Mouse (Mus musculus) hindbrain, embryonic 10.5 days (tissue): ENCODE measurements around the gene Zfp3. TPM values are rescaled to one million over a fixed set of nuclear protein-coding genes. Genes with fewer than 3 reads are reported as not detected.
"Not testable (repeated sequence)": the region's sequence is repeated elsewhere in the genome, so short reads cannot be mapped to it uniquely, and the experiment has no call there.

Experiments
- DNase-seq: peaks from one replicate; pipeline ENCODE4 v3.0.0-alpha.2; 2017; ENCODE audit warnings: low spot score
- H3K27ac ChIP-seq: fragments of 300-500 bp; sonication (generic); 2 replicates; pipeline ENCODE4 v1.5.1; 2016; ENCODE audit warnings: mild to moderate bottlenecking, moderate library complexity
- H3K27me3 ChIP-seq: fragments of 300-500 bp; sonication (generic); 2 replicates; pipeline ENCODE4 v1.6.1; 2016; ENCODE audit warnings: mild to moderate bottlenecking; ENCODE audit not compliant: poor library complexity, insufficient read depth, severe bottlenecking
- H3K36me3 ChIP-seq: fragments of 300-500 bp; sonication (generic); 2 replicates; pipeline ENCODE4 v1.6.1; 2016; ENCODE audit warnings: mild to moderate bottlenecking, moderate library complexity
- H3K4me1 ChIP-seq: fragments of 300-500 bp; sonication (generic); replicated peaks from 2 replicates; pipeline ENCODE4 v1.6.1; 2016; ENCODE audit warnings: mild to moderate bottlenecking
- H3K4me3 ChIP-seq: fragments of 300-500 bp; sonication (generic); 2 replicates; pipeline ENCODE4 v1.5.1; 2016; ENCODE audit warnings: mild to moderate bottlenecking, moderate library complexity
- H3K9me3 ChIP-seq: fragments of 300-500 bp; sonication (generic); 2 replicates; pipeline ENCODE4 v1.6.1; 2016; ENCODE audit warnings: mild to moderate bottlenecking, moderate library complexity
- WGBS: fragments of 180-500 bp; shearing (Covaris S2); methylation state at CpG from one replicate; pipeline ENCODE4 v1.1.7; 2016; 5-methylcytosine and 5-hydroxymethylcytosine counted together
- polyA plus RNA-seq: library from polyadenylated mRNA; unstranded; fragments of >200 nt; fragmentation: Nextera tagmentation; extraction: Ambion mirVana; gene quantifications from 2 replicates; pipeline ENCODE4 v1.2.1, GENCODE M21; 2016

The Zfp3 gene
- polyA plus RNA-seq, 1 experiment from 2014 or later, result 8.1 TPM

- no peaks in the 10 kb centered on the region for H3K9me3 ChIP-seq
- peaks cover 5% of the 10 kb centered on the region; the same call in 1 of the 2 replicates for H3K4me1 ChIP-seq
- no peaks in the 10 kb centered on the region for H3K27me3 ChIP-seq
- no peak for DNase-seq
- H3K36me3 ChIP-seq, result no peaks in the 10 kb centered on the region
- no peak overlapping the region for H3K4me3 ChIP-seq
- H3K27ac ChIP-seq, result no peak overlapping the region
- WGBS, result 90% methylated on average over 7 of the region's 7 CpGs
Observed at GRCm38 (mm10) chr11:70742117-70742516, 21.9 kb upstream of the Zfp3 start.

- Histone ChIP-seq H3K36me3 (no peaks in the 10 kb centered on the region), H3K9me3 (no peaks in the 10 kb centered on the region), H3K27me3 (no peaks in the 10 kb centered on the region), H3K27ac (no peak overlapping the region), H3K4me3 (no peak overlapping the region), H3K4me1 (peaks cover 5% of the 10 kb centered on the region; the same call in 1 of the 2 replicates)
- WGBS, result 76% methylated on average over 12 of the region's 12 CpGs
- no peak for DNase-seq
Observed at GRCm38 (mm10) chr11:70742581-70743459, 21.2 kb upstream of the Zfp3 start.

GRCm38 (mm10) chr11:70745636-70746035 is 18.4 kb upstream of the Zfp3 start:
- Histone ChIP-seq H3K27ac (no peak overlapping the region), H3K4me3 (no peak overlapping the region), H3K9me3 (0 out of 2 replicates have a peak, but pooled peaks cover 7% of the 10 kb centered on the region), H3K36me3 (no peaks in the 10 kb centered on the region), H3K4me1 (peaks cover 5% of the 10 kb centered on the region; the same call in 1 of the 2 replicates), H3K27me3 (no peaks in the 10 kb centered on the region)
- WGBS, result 83% methylated on average over 7 of the region's 7 CpGs
- DNase-seq, result no peak

- no peak overlapping the region for H3K4me3 ChIP-seq
- 91% methylated on average over 4 of the region's 4 CpGs for WGBS
- no peaks in the 10 kb centered on the region for H3K36me3 ChIP-seq
- H3K4me1 ChIP-seq, result peaks cover 3% of the 10 kb centered on the region; the same call in 1 of the 2 replicates
- 0 out of 2 replicates have a peak, but pooled peaks cover 7% of the 10 kb centered on the region for H3K9me3 ChIP-seq
- no peak overlapping the region for H3K27ac ChIP-seq
- DNase-seq, result no peak
- H3K27me3 ChIP-seq, result no peaks in the 10 kb centered on the region
Observed at GRCm38 (mm10) chr11:70747876-70748545, 16.0 kb upstream of the Zfp3 start.

GRCm38 (mm10) chr11:70752337-70753017 is 11.5 kb upstream of the Zfp3 start:
- Histone ChIP-seq H3K27me3 (no peaks in the 10 kb centered on the region), H3K4me1 (0 out of 2 replicates have a peak, but pooled peaks cover 2% of the 10 kb centered on the region), H3K27ac (no peak overlapping the region), H3K36me3 (no peaks in the 10 kb centered on the region), H3K9me3 (0 out of 2 replicates have a peak, but pooled peaks cover 7% of the 10 kb centered on the region), H3K4me3 (no peak overlapping the region)
- no peak for DNase-seq
- WGBS, result 82% methylated on average over 4 of the region's 4 CpGs

GRCm38 (mm10) chr11:70753146-70753545 is 10.9 kb upstream of the Zfp3 start:
- Histone ChIP-seq H3K27me3 (no peaks in the 10 kb centered on the region), H3K4me3 (no peak overlapping the region), H3K27ac (no peak overlapping the region), H3K9me3 (0 out of 2 replicates have a peak, but pooled peaks cover 7% of the 10 kb centered on the region), H3K36me3 (no peaks in the 10 kb centered on the region), H3K4me1 (0 out of 2 replicates have a peak, but pooled peaks cover 2% of the 10 kb centered on the region)
- DNase-seq, result no peak
- 92% methylated on average over 10 of the region's 10 CpGs for WGBS

GRCm38 (mm10) chr11:70754476-70754875 is 9.5 kb upstream of the Zfp3 start:
- 76% methylated on average over 4 of the region's 4 CpGs for WGBS
- no peaks in the 10 kb centered on the region for H3K9me3 ChIP-seq
- DNase-seq, result no peak

GRCm38 (mm10) chr11:70754958-70755357 is 9.1 kb upstream of the Zfp3 start:
- H3K9me3 ChIP-seq, result no peaks in the 10 kb centered on the region
- H3K27ac ChIP-seq, result no peak overlapping the region
- no peak overlapping the region for H3K4me3 ChIP-seq
- H3K27me3 ChIP-seq, result no peaks in the 10 kb centered on the region
- H3K4me1 ChIP-seq, result 0 out of 2 replicates have a peak, but pooled peaks cover 2% of the 10 kb centered on the region
- no peaks in the 10 kb centered on the region for H3K36me3 ChIP-seq
- no peak for DNase-seq
- 64% methylated on average over 7 of the region's 7 CpGs for WGBS

More at GRCm38 (mm10) chr11:70754476-70754875, 9.5 kb upstream of the Zfp3 start:
- H3K36me3 ChIP-seq, result no peaks in the 10 kb centered on the region
- H3K4me1 ChIP-seq, result 0 out of 2 replicates have a peak, but pooled peaks cover 2% of the 10 kb centered on the region
- H3K4me3 ChIP-seq, result no peak overlapping the region
- H3K27me3 ChIP-seq, result no peaks in the 10 kb centered on the region
- no peak overlapping the region for H3K27ac ChIP-seq

- Histone ChIP-seq H3K4me3 (no peak overlapping the region), H3K27me3 (no peaks in the 10 kb centered on the region), H3K36me3 (no peaks in the 10 kb centered on the region), H3K9me3 (no peaks in the 10 kb centered on the region), H3K4me1 (0 out of 2 replicates have a peak, but pooled peaks cover 2% of the 10 kb centered on the region), H3K27ac (no peak overlapping the region)
- 15% methylated on average over 7 of the region's 7 CpGs for WGBS
- peak; percentile 85 for DNase-seq
Observed at GRCm38 (mm10) chr11:70755645-70756044, 8.4 kb upstream of the Zfp3 start.

GRCm38 (mm10) chr11:70760446-70760845 is 3.6 kb upstream of the Zfp3 start:
- H3K27me3 ChIP-seq, H3K36me3 ChIP-seq, DNase-seq, H3K27ac ChIP-seq, H3K4me3 ChIP-seq, H3K9me3 ChIP-seq: not testable (repeated sequence)
- peaks cover 21% of the 10 kb centered on the region for H3K4me1 ChIP-seq
- 78% methylated on average over 3 of the region's 3 CpGs for WGBS

GRCm38 (mm10) chr11:70762641-70763040 is 1.4 kb upstream of the Zfp3 start:
- Histone ChIP-seq H3K4me3 (no peak overlapping the region), H3K36me3 (peaks cover 4% of the 10 kb centered on the region), H3K27me3 (0 out of 2 replicates have a peak, but pooled peaks cover 4% of the 10 kb centered on the region), H3K9me3 (no peaks in the 10 kb centered on the region), H3K27ac (no peak overlapping the region), H3K4me1 (peaks cover 23% of the 10 kb centered on the region)
- WGBS, result 88% methylated on average over 9 of the region's 9 CpGs
- DNase-seq, result no peak

GRCm38 (mm10) chr11:70763582-70763935 is 450 bp upstream of the Zfp3 start:
- H3K27me3 ChIP-seq, result 0 out of 2 replicates have a peak, but pooled peaks cover 4% of the 10 kb centered on the region
- peaks cover 12% of the 10 kb centered on the region for H3K36me3 ChIP-seq
- peak overlapping the region; percentile 89 for H3K4me3 ChIP-seq
- no peaks in the 10 kb centered on the region for H3K9me3 ChIP-seq
- peaks cover 23% of the 10 kb centered on the region for H3K4me1 ChIP-seq
- H3K27ac ChIP-seq, result peak overlapping the region; percentile 95
- no peak for DNase-seq
- 30% methylated on average over 3 of the region's 3 CpGs for WGBS
